Mouse (Mus musculus) hindbrain, postnatal 0 days (tissue): ENCODE results near the gene Ppm1n. TPM values are rescaled to one million over a fixed set of nuclear protein-coding genes. Genes with fewer than 3 reads are reported as not detected.

Experiments used
- ATAC-seq: fragments of 200-750 bp; cut with Nextera tagmentation; 2 replicates; pipeline ENCODE4 v1.8.0; 2017; ENCODE audit warnings: mild to moderate bottlenecking, moderate TSS enrichment, moderate library complexity
- DNase-seq: peaks from one replicate; pipeline ENCODE4 v3.0.0-alpha.2; 2015; ENCODE audit warnings: low spot score
- H3K27ac ChIP-seq: fragments of 300-500 bp; sonication (generic); 2 replicates; pipeline ENCODE4 v1.5.1; 2014; ENCODE audit warnings: mild to moderate bottlenecking
- H3K27me3 ChIP-seq: fragments of 300-500 bp; sonication (generic); 2 replicates; pipeline ENCODE4 v1.6.1; 2014; ENCODE audit warnings: low read length, mixed read lengths; ENCODE audit not compliant: insufficient read depth
- H3K36me3 ChIP-seq: fragments of 300-500 bp; sonication (generic); 2 replicates; pipeline ENCODE4 v1.6.1; 2014; ENCODE audit warnings: low read length, mixed read lengths; ENCODE audit not compliant: insufficient read depth
- H3K4me1 ChIP-seq: fragments of 300-500 bp; sonication (generic); 2 replicates; pipeline ENCODE4 v1.6.1; 2014; ENCODE audit warnings: antibody characterized with exemption, low read length, mixed read lengths; ENCODE audit not compliant: insufficient read depth
- H3K4me2 ChIP-seq: fragments of 300-500 bp; sonication (generic); 2 replicates; pipeline ENCODE4 v1.6.1; 2014; ENCODE audit warnings: low read depth, mild to moderate bottlenecking, low read length, moderate library complexity, mixed read lengths
- H3K4me3 ChIP-seq: fragments of 300-500 bp; sonication (generic); 2 replicates; pipeline ENCODE4 v1.5.1; 2014; ENCODE audit warnings: low read length
- H3K9ac ChIP-seq: fragments of 300-500 bp; sonication (generic); replicated peaks from 2 replicates; pipeline ENCODE4 v1.6.1; 2014; ENCODE audit warnings: mild to moderate bottlenecking, low read length, moderate library complexity, mixed read lengths
- H3K9me3 ChIP-seq: fragments of 300-500 bp; sonication (generic); 2 replicates; pipeline ENCODE4 v1.6.1; 2016; ENCODE audit warnings: low read length, mixed read lengths
- CTCF ChIP-seq: IDR thresholded peaks from 2 replicates; pipeline ENCODE4 v1.5.1; 2016; ENCODE audit warnings: antibody characterized with exemption, control low read depth, low read depth
- WGBS: fragments of 180-500 bp; shearing (Covaris S2); extraction: QIAGEN DNeasy Blood & Tissue Kit; methylation state at CpG from one replicate; pipeline ENCODE4 v1.1.7; 2014; 5-methylcytosine and 5-hydroxymethylcytosine counted together
- polyA plus RNA-seq: library from polyadenylated mRNA; unstranded; fragments of >200 nt; fragmentation: Nextera tagmentation; extraction: Ambion mirVana; gene quantifications from 2 replicates; pipeline ENCODE4 v1.2.1, GENCODE M21; 2015
- total RNA-seq: library from RNA; depleted of rRNA; stranded (reverse); fragments of >200 nt; gene quantifications from 2 replicates; pipeline ENCODE4 v1.2.3, GENCODE M21; 2014

Gene Ppm1n
- total and polyA plus RNA-seq, 2 experiments from 2014 or later = 2.1 to 2.5 TPM

GRCm38 (mm10) chr7:19300501-19301421, 20.9 kb upstream of the Ppm1n start:
- no peaks in the 10 kb centered on the region for H3K9me3 ChIP-seq
- DNase-seq = peak; percentile 92
- no peaks in the 10 kb centered on the region for H3K36me3 ChIP-seq
- peak overlapping the region; percentile 42 for H3K4me3 ChIP-seq
- peaks cover 9% of the 10 kb centered on the region; the same call in 1 of the 2 replicates for H3K27me3 ChIP-seq
- TF ChIP-seq CTCF = peak; percentile 94
- no peak overlapping the region for H3K27ac ChIP-seq
- under 1% methylated on average over 29 of the region's 29 CpGs for WGBS
- H3K9ac ChIP-seq = peak overlapping the region; percentile 46
- H3K4me2 ChIP-seq = peak overlapping the region; percentile 61
- H3K4me1 ChIP-seq = no peaks in the 10 kb centered on the region
- peak; percentile 75 for ATAC-seq

- ATAC-seq (no peak), DNase-seq (peak; percentile 85)
- peak; percentile 83 for TF ChIP-seq CTCF
- Histone ChIP-seq H3K9me3 (no peaks in the 10 kb centered on the region), H3K4me1 (no peaks in the 10 kb centered on the region), H3K36me3 (peaks cover 6% of the 10 kb centered on the region; the same call in 1 of the 2 replicates), H3K9ac (no peak overlapping the region), H3K4me3 (no peak overlapping the region), H3K27me3 (0 out of 2 replicates have a peak, but pooled peaks cover 4% of the 10 kb centered on the region), H3K27ac (no peak overlapping the region), H3K4me2 (no peak overlapping the region)
- 18% methylated on average over 3 of the region's 3 CpGs for WGBS
Observed at GRCm38 (mm10) chr7:19299194-19299593, 19.3 kb upstream of the Ppm1n start.

- DNase-seq = no peak
- 87% methylated on average over 5 of the region's 5 CpGs for WGBS
- no peak overlapping the region for H3K4me3 ChIP-seq
Observed at GRCm38 (mm10) chr7:19297794-19298193, 17.9 kb upstream of the Ppm1n start.

GRCm38 (mm10) chr7:19297034-19297433, 17.2 kb upstream of the Ppm1n start:
- ATAC-seq = no peak
- H3K4me3 ChIP-seq = no peak overlapping the region
- peaks cover 16% of the 10 kb centered on the region; the same call in 1 of the 2 replicates for H3K36me3 ChIP-seq
- DNase-seq = no peak
- H3K4me1 ChIP-seq = no peaks in the 10 kb centered on the region
- peak; percentile 19 for TF ChIP-seq CTCF
- no peaks in the 10 kb centered on the region for H3K27me3 ChIP-seq
- 89% methylated on average over 6 of the region's 6 CpGs for WGBS
- H3K27ac ChIP-seq = no peak overlapping the region
- H3K9ac ChIP-seq = no peak overlapping the region
- H3K9me3 ChIP-seq = no peaks in the 10 kb centered on the region
- H3K4me2 ChIP-seq = no peak overlapping the region

More at GRCm38 (mm10) chr7:19297794-19298193, 17.9 kb upstream of the Ppm1n start:
- H3K27ac ChIP-seq = no peak overlapping the region
- TF ChIP-seq CTCF = no peak
- H3K4me1 ChIP-seq = no peaks in the 10 kb centered on the region
- H3K4me2 ChIP-seq = no peak overlapping the region
- no peak overlapping the region for H3K9ac ChIP-seq
- no peak for ATAC-seq
- H3K9me3 ChIP-seq = no peaks in the 10 kb centered on the region
- H3K36me3 ChIP-seq = peaks cover 14% of the 10 kb centered on the region; the same call in 1 of the 2 replicates
- H3K27me3 ChIP-seq = no peaks in the 10 kb centered on the region

- no peaks in the 10 kb centered on the region for H3K9me3 ChIP-seq
- H3K9ac ChIP-seq = no peak overlapping the region
- WGBS = 18% methylated on average over 21 of the region's 22 CpGs
- TF ChIP-seq CTCF = peak; percentile 93
- H3K4me1 ChIP-seq = 0 out of 2 replicates have a peak, but pooled peaks cover 7% of the 10 kb centered on the region
- ATAC-seq (peak; percentile 78), DNase-seq (peak; percentile 97)
- peak overlapping the region; percentile 48 for H3K4me2 ChIP-seq
- H3K27ac ChIP-seq = no peak overlapping the region
- H3K27me3 ChIP-seq = no peaks in the 10 kb centered on the region
- H3K36me3 ChIP-seq = peaks cover 16% of the 10 kb centered on the region; the same call in 1 of the 2 replicates
- H3K4me3 ChIP-seq = peak overlapping the region; percentile 14; the same call in 1 of the 2 replicates
Observed at GRCm38 (mm10) chr7:19295503-19296185, 15.8 kb upstream of the Ppm1n start.

GRCm38 (mm10) chr7:19290969-19291596, 11.2 kb upstream of the Ppm1n start:
- Histone ChIP-seq H3K27ac (no peak overlapping the region), H3K9ac (peak overlapping the region; percentile 46)
- TF ChIP-seq CTCF = no peak

More at GRCm38 (mm10) chr7:19290969-19291596, 11.2 kb upstream of the Ppm1n start:
- Histone ChIP-seq H3K27me3 (no peaks in the 10 kb centered on the region), H3K9me3 (no peaks in the 10 kb centered on the region), H3K4me1 (0 out of 2 replicates have a peak, but pooled peaks cover 7% of the 10 kb centered on the region), H3K36me3 (peaks cover 34% of the 10 kb centered on the region; the same call in 1 of the 2 replicates), H3K4me2 (peak overlapping the region; percentile 50), H3K4me3 (peak overlapping the region; percentile 21)
- 7% methylated on average over 20 of the region's 20 CpGs for WGBS
- peak; percentile 24; the same call in 1 of the 2 replicates for ATAC-seq
- DNase-seq = no peak
